ENCODE assay signal across 18 mouse cellular contexts in the genomic region with DNA sequence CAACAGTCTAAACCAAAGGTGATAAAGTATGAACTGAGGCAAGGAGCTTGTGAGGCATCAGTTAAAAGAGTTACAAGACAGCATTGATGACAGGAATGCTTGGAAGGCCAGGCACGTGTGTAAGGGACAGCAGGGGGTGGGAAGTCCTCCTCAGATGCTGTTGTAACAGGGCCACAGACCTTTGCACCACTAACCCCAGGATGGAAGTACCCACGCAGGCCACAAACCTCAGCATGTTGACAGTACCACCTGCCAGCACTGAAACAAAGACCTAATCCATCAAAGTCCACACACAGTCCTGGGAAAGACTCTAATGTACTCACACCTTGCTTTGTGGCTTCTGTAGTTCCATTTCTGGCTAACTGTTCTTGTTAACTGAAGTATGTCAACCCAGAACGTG.
"Had no signal": no experiment of that assay in that cellular context is flagged by ENCODE, and none has a peak within 500 bp of the region (broad histone marks: within the 10 kb centered on the region; RNA-seq: fewer than 3 reads in every experiment).

No protein-coding gene starts in this region.

- H3K27ac ChIP-seq: limb, embryonic 12.5 days; limb, embryonic 15.5 days; lung, embryonic 15.5 days; neural tube, embryonic 12.5 days; stomach, embryonic 15.5 days had no signal

- H3K27me3 ChIP-seq: lung, embryonic 15.5 days; neural tube, embryonic 12.5 days; stomach, embryonic 15.5 days had no signal

- ATAC-seq: intestine, embryonic 16.5 days had no signal

- H3K9ac ChIP-seq: limb, embryonic 12.5 days; limb, embryonic 15.5 days; lung, embryonic 15.5 days; neural tube, embryonic 12.5 days; stomach, embryonic 15.5 days had no signal

- H3K36me3 ChIP-seq: limb, embryonic 12.5 days; limb, embryonic 15.5 days; lung, embryonic 15.5 days; neural tube, embryonic 12.5 days; stomach, embryonic 15.5 days had no signal

- H3K4me2 ChIP-seq: limb, embryonic 12.5 days; limb, embryonic 15.5 days; lung, embryonic 15.5 days; midbrain, embryonic 11.5 days; neural tube, embryonic 12.5 days; stomach, embryonic 15.5 days had no signal

- H3K9me3 ChIP-seq: limb, embryonic 12.5 days; limb, embryonic 15.5 days; lung, embryonic 15.5 days; neural tube, embryonic 12.5 days; stomach, embryonic 15.5 days had no signal

- DNase-seq: kidney, adult 18-20 months; kidney, adult 9 months; kidney, postnatal 14 days; kidney, postnatal 4 days; left cerebral cortex, postnatal 4 days; lung, adult 18-20 months; lung, postnatal 10 days; lung, postnatal 36 days; midbrain, embryonic 14.5 days; right cerebral cortex, postnatal 4 days; thymus, postnatal 36 days had no signal

- H3K4me3 ChIP-seq: limb, embryonic 12.5 days; limb, embryonic 15.5 days; lung, embryonic 15.5 days; neural tube, embryonic 12.5 days; stomach, embryonic 15.5 days had no signal
